Mouse (Mus musculus) heart, embryonic 11.5 days (tissue): ENCODE measurements around the gene Fyn. TPM values are rescaled to one million over a fixed set of nuclear protein-coding genes. Genes with fewer than 3 reads are reported as not detected.

Experiments used
- ATAC-seq: fragments of 200-750 bp; cut with Nextera tagmentation; replicated peaks from 2 replicates; pipeline ENCODE4 v1.8.0; 2017; ENCODE audit warnings: moderate library complexity; ENCODE audit not compliant: insufficient number of reproducible peaks, low FRiP score, low TSS enrichment
- H3K27ac ChIP-seq: fragments of 300-500 bp; sonication (generic); 2 replicates; pipeline ENCODE4 v1.5.1; 2014; ENCODE audit warnings: mild to moderate bottlenecking, low read depth, low read length
- H3K27me3 ChIP-seq: fragments of 300-500 bp; sonication (generic); 2 replicates; pipeline ENCODE4 v1.6.1; 2014; ENCODE audit warnings: mild to moderate bottlenecking, low read length, mixed read lengths; ENCODE audit not compliant: control insufficient read depth, insufficient read depth
- H3K36me3 ChIP-seq: fragments of 300-500 bp; sonication (generic); 2 replicates; pipeline ENCODE4 v1.6.1; 2014; ENCODE audit warnings: mild to moderate bottlenecking, low read length, moderate library complexity, mixed read lengths; ENCODE audit not compliant: control insufficient read depth, insufficient read depth
- H3K4me1 ChIP-seq: fragments of 300-500 bp; sonication (generic); 2 replicates; pipeline ENCODE4 v1.6.1; 2014; ENCODE audit warnings: low read length; ENCODE audit not compliant: control insufficient read depth, insufficient read depth
- H3K4me2 ChIP-seq: fragments of 300-500 bp; sonication (generic); 2 replicates; pipeline ENCODE4 v1.6.1; 2014; ENCODE audit warnings: mild to moderate bottlenecking, moderate library complexity
- H3K4me3 ChIP-seq: fragments of 300-500 bp; sonication (generic); 2 replicates; pipeline ENCODE4 v1.5.1; 2014; ENCODE audit warnings: low read depth, low read length
- H3K9ac ChIP-seq: fragments of 300-500 bp; sonication (generic); 2 replicates; pipeline ENCODE4 v1.6.1; 2014; ENCODE audit warnings: mild to moderate bottlenecking, low read depth, low read length, moderate library complexity
- H3K9me3 ChIP-seq: fragments of 300-500 bp; sonication (generic); replicated peaks from 2 replicates; pipeline ENCODE4 v1.6.1; 2016; ENCODE audit warnings: low read length; ENCODE audit not compliant: control insufficient read depth
- WGBS: fragments of 180-500 bp; shearing (Covaris S2); extraction: QIAGEN DNeasy Blood & Tissue Kit; methylation state at CpG from one replicate; pipeline ENCODE4 v1.1.7; 2014; ENCODE audit not compliant: insufficient replicate concordance; 5-methylcytosine and 5-hydroxymethylcytosine counted together
- polyA plus RNA-seq: library from polyadenylated mRNA; unstranded; fragments of >200 nt; fragmentation: Nextera tagmentation; extraction: Ambion mirVana; gene quantifications from 2 replicates; pipeline ENCODE4 v1.2.1, GENCODE M21; 2014

Fyn gene
- polyA plus RNA-seq, 1 experiment from 2014 or later = 17.2 TPM

- Histone ChIP-seq H3K4me1 (peaks cover 26% of the 10 kb centered on the region), H3K4me3 (no peak overlapping the region)
- 74% methylated on average over 3 of the region's 3 CpGs for WGBS
These were observed 166.7 kb downstream of the Fyn start for GRCm38 (mm10) chr10:39535347-39535746.

GRCm38 (mm10) chr10:39536258-39536657, 167.6 kb downstream of the Fyn start:
- no peaks in the 10 kb centered on the region; the same call in 1 of the 2 replicates for H3K36me3 ChIP-seq
- no peak overlapping the region for H3K27ac ChIP-seq
- no peaks in the 10 kb centered on the region for H3K27me3 ChIP-seq
- WGBS = 87% methylated on average over 11 of the region's 11 CpGs
- H3K9ac ChIP-seq = no peak overlapping the region
- ATAC-seq = no peak
- no peak overlapping the region for H3K4me3 ChIP-seq
- peaks cover 31% of the 10 kb centered on the region for H3K4me1 ChIP-seq
- H3K4me2 ChIP-seq = no peak overlapping the region
- no peaks in the 10 kb centered on the region for H3K9me3 ChIP-seq

More at GRCm38 (mm10) chr10:39535347-39535746, 166.7 kb downstream of the Fyn start:
- no peak for ATAC-seq
- Histone ChIP-seq H3K36me3 (no peaks in the 10 kb centered on the region; the same call in 1 of the 2 replicates), H3K27ac (no peak overlapping the region), H3K4me2 (no peak overlapping the region), H3K9me3 (no peaks in the 10 kb centered on the region), H3K9ac (no peak overlapping the region), H3K27me3 (no peaks in the 10 kb centered on the region)

- Histone ChIP-seq H3K27ac (no peak overlapping the region), H3K36me3 (no peaks in the 10 kb centered on the region; the same call in 1 of the 2 replicates), H3K9me3 (no peaks in the 10 kb centered on the region), H3K4me1 (peaks cover 28% of the 10 kb centered on the region), H3K4me2 (no peak overlapping the region), H3K9ac (peak overlapping the region; percentile 28; the same call in 1 of the 2 replicates), H3K27me3 (no peaks in the 10 kb centered on the region), H3K4me3 (no peak overlapping the region)
- 51% methylated on average over 9 of the region's 9 CpGs for WGBS
- ATAC-seq = no peak
These were observed 171.5 kb downstream of the Fyn start for GRCm38 (mm10) chr10:39540012-39540647.

GRCm38 (mm10) chr10:39540995-39541394, 172.3 kb downstream of the Fyn start:
- ATAC-seq = no peak
- Histone ChIP-seq H3K9me3 (no peaks in the 10 kb centered on the region), H3K9ac (0 out of 2 replicates have a peak overlapping the region, but pooled peaks have one; percentile 39), H3K4me1 (peaks cover 28% of the 10 kb centered on the region), H3K4me3 (no peak overlapping the region), H3K36me3 (no peaks in the 10 kb centered on the region), H3K4me2 (no peak overlapping the region), H3K27ac (0 out of 2 replicates have a peak overlapping the region, but pooled peaks have one; percentile 35), H3K27me3 (no peaks in the 10 kb centered on the region)
- WGBS = 39% methylated on average over 7 of the region's 7 CpGs

- no peak overlapping the region for H3K4me3 ChIP-seq
- no peaks in the 10 kb centered on the region for H3K36me3 ChIP-seq
- H3K4me1 ChIP-seq = peaks cover 28% of the 10 kb centered on the region
- H3K9ac ChIP-seq = 0 out of 2 replicates have a peak overlapping the region, but pooled peaks have one; percentile 39
- H3K27ac ChIP-seq = 0 out of 2 replicates have a peak overlapping the region, but pooled peaks have one; percentile 35
- no peaks in the 10 kb centered on the region for H3K9me3 ChIP-seq
- H3K27me3 ChIP-seq = no peaks in the 10 kb centered on the region
- WGBS = 45% methylated on average over 6 of the region's 6 CpGs
- ATAC-seq = no peak
- H3K4me2 ChIP-seq = no peak overlapping the region
These were observed 172.8 kb downstream of the Fyn start for GRCm38 (mm10) chr10:39541451-39541874.

- Histone ChIP-seq H3K4me3 (no peak overlapping the region), H3K36me3 (no peaks in the 10 kb centered on the region), H3K9me3 (no peaks in the 10 kb centered on the region), H3K9ac (0 out of 2 replicates have a peak overlapping the region, but pooled peaks have one; percentile 22), H3K4me2 (no peak overlapping the region), H3K27me3 (no peaks in the 10 kb centered on the region), H3K4me1 (peaks cover 28% of the 10 kb centered on the region), H3K27ac (peak overlapping the region; percentile 35; the same call in 1 of the 2 replicates)
- no peak for ATAC-seq
- WGBS = 51% methylated on average over 7 of the region's 7 CpGs
These were observed 173.4 kb downstream of the Fyn start for GRCm38 (mm10) chr10:39541951-39542521.

GRCm38 (mm10) chr10:39542535-39543257, 174.0 kb downstream of the Fyn start:
- H3K4me2 ChIP-seq = no peak overlapping the region
- no peaks in the 10 kb centered on the region for H3K9me3 ChIP-seq
- WGBS = 76% methylated on average over 15 of the region's 15 CpGs
- no peak overlapping the region for H3K27ac ChIP-seq
- ATAC-seq = no peak
- H3K9ac ChIP-seq = no peak overlapping the region
- peaks cover 28% of the 10 kb centered on the region for H3K4me1 ChIP-seq
- H3K36me3 ChIP-seq = no peaks in the 10 kb centered on the region
- no peaks in the 10 kb centered on the region for H3K27me3 ChIP-seq
- no peak overlapping the region for H3K4me3 ChIP-seq

- Histone ChIP-seq H3K4me3 (no peak overlapping the region), H3K27me3 (no peaks in the 10 kb centered on the region), H3K27ac (no peak overlapping the region), H3K9me3 (no peaks in the 10 kb centered on the region), H3K9ac (no peak overlapping the region), H3K36me3 (no peaks in the 10 kb centered on the region), H3K4me2 (no peak overlapping the region), H3K4me1 (peaks cover 28% of the 10 kb centered on the region)
- no peak for ATAC-seq
- 51% methylated on average over 5 of the region's 5 CpGs for WGBS
These were observed 174.7 kb downstream of the Fyn start for GRCm38 (mm10) chr10:39543258-39543770.
